Mouse (Mus musculus): ENCODE measurements around the gene B230118H07Rik. TPM values are rescaled to one million over a fixed set of nuclear protein-coding genes. Genes with fewer than 3 reads are reported as not detected.

The B230118H07Rik gene
- total and polyA plus RNA-seq, 3 experiments: 5.0 to 12.6 (median 9.7) TPM

DNA sequence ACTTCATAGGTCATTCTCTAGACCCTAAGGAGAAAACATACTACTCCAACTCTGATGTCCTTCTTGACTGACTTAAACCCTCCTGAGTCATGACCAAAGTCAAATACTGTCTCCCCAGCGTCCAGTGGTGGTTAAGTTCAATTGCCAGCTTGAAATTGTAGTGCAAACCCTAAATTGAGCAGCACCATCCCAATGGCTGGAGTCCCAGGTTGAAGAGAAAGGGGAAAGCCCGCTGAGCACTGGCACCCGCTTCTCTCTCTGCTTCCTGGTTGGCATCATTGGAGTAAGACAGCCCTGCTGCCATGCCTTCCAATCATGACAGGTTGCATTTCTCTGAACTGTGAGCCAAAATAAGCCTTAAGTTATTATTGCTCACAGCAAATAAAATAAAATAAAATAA is 89.9 kb downstream of the B230118H07Rik start:
- dilution Hi-C loops (cut with MboI; ENCODE audit: extremely low pct_ligation_motif_present, extremely low pct_unique_long_range_greater_than_20kb, low sequenced_read_pairs): no loop called here

DNA sequence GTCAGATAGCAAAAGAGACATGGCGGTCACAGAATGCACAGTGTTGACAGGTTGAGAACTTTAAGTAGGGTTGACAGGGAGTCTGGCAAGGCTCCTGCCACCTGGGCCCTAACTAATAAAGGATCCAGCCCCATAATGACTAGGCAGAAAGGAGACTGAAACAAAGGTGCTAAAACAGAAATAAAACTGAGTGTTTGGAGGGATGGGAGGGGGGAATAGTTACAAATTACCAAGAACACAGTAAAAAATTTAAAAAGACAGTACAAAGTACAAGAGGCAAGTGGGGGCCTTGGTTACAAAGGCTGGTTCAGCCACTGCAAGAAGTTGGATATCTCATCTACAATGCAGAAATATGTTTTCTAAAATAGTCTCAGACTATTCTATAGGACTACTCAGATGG is 93.4 kb downstream of the B230118H07Rik start:
- dilution Hi-C loops (cut with MboI; ENCODE audit: extremely low pct_ligation_motif_present, extremely low pct_unique_long_range_greater_than_20kb, low sequenced_read_pairs) (no loop called here), in situ Hi-C loops (cut with MboI; ENCODE audit: low pct_ligation_motif_present, low pct_unique_long_range_greater_than_20kb, low sequenced_read_pairs) (no loop called here)
- TF ChIP-seq NRF1 (IDR thresholded peaks at IDR 0.05; ENCODE audit: low read depth, low read length) (no peak), MAX (IDR thresholded peaks at IDR 0.05; ENCODE audit: low read length) (no peak), ZNF384 (IDR thresholded peaks at IDR 0.05; ENCODE audit: low read depth, low read length) (no peak)
- H3K36me3 ChIP-seq (replicated peaks in 1 of 2; ENCODE audit: control insufficient read depth in 1 of 2, insufficient read depth in 1 of 2, low read length in 1 of 2): no peaks in the 10 kb centered on the region
- DNase-seq (ENCODE audit: extremely low read depth): no peak
- H3K9me3 ChIP-seq (replicated peaks; ENCODE audit: low read length): no peaks in the 10 kb centered on the region
- no peaks in the 10 kb centered on the region for H3K79me2 ChIP-seq (replicated peaks; ENCODE audit: control insufficient read depth, extremely low read depth, insufficient read depth, poor library complexity, severe bottlenecking)
- no peak overlapping the region for H3K27ac ChIP-seq (ENCODE audit: insufficient read depth, low read depth)
- no peak overlapping the region for H3K9ac ChIP-seq (ENCODE audit: insufficient read depth, low read depth)
- H3K27me3 ChIP-seq (replicated peaks): peaks cover 5% of the 10 kb centered on the region
- no peak overlapping the region for H3K4me2 ChIP-seq (ENCODE audit: insufficient read depth, low read depth, poor library complexity, severe bottlenecking)
- no peaks in the 10 kb centered on the region for H3K4me1 ChIP-seq (ENCODE audit: control insufficient read depth in 1 of 2, insufficient read depth in 2 of 2)
- H3K4me3 ChIP-seq (replicated peaks in 1 of 3; ENCODE audit: low read depth in 2 of 3, low read length in 2 of 3, poor library complexity in 1 of 3): no peak overlapping the region

More for the DNA sequence above, 89.9 kb downstream of the B230118H07Rik start:
- no peak overlapping the region for H3K4me3 ChIP-seq (replicated peaks in 1 of 3; ENCODE audit: low read depth in 2 of 3, low read length in 2 of 3, poor library complexity in 1 of 3)
- no peaks in the 10 kb centered on the region for H3K4me1 ChIP-seq (ENCODE audit: control insufficient read depth in 1 of 2, insufficient read depth in 2 of 2)
- H3K27ac ChIP-seq (ENCODE audit: insufficient read depth, low read depth): no peak overlapping the region
- in situ Hi-C loops (cut with MboI; ENCODE audit: low pct_ligation_motif_present, low pct_unique_long_range_greater_than_20kb, low sequenced_read_pairs): no loop called here
- H3K79me2 ChIP-seq (replicated peaks; ENCODE audit: control insufficient read depth, extremely low read depth, insufficient read depth, poor library complexity, severe bottlenecking): no peaks in the 10 kb centered on the region
- no peak overlapping the region for H3K9ac ChIP-seq (ENCODE audit: insufficient read depth, low read depth)
- no peaks in the 10 kb centered on the region for H3K36me3 ChIP-seq (replicated peaks in 1 of 2; ENCODE audit: control insufficient read depth in 1 of 2, insufficient read depth in 1 of 2, low read length in 1 of 2)
- no peak for TF ChIP-seq IRF4 (IDR thresholded peaks at IDR 0.05; ENCODE audit: low read depth, low read length)
- TF ChIP-seq GABPA (IDR thresholded peaks at IDR 0.05; ENCODE audit: insufficient replicate concordance, low read depth, low read length): no peak
- no peak for TF ChIP-seq NELFE (IDR thresholded peaks at IDR 0.05; ENCODE audit: low read depth, low read length)
- TF ChIP-seq ZNF384 (IDR thresholded peaks at IDR 0.05; ENCODE audit: low read depth, low read length): no peak
- TF ChIP-seq USF1 (IDR thresholded peaks at IDR 0.05; ENCODE audit: low read depth, low read length): no peak
- TF ChIP-seq EP300 (IDR thresholded peaks at IDR 0.05; ENCODE audit: low read length): no peak
- no peak for TF ChIP-seq SMC3 (IDR thresholded peaks at IDR 0.05; ENCODE audit: low read depth, low read length)
- no peak for TF ChIP-seq MEF2A (IDR thresholded peaks at IDR 0.05; ENCODE audit: borderline replicate concordance, low read depth, low read length)
- no peak for TF ChIP-seq ELF1 (IDR thresholded peaks at IDR 0.05; ENCODE audit: low read depth, low read length)
- no peak for TF ChIP-seq KAT2A (IDR thresholded peaks at IDR 0.05; ENCODE audit: insufficient replicate concordance, low read length)
- no peak for TF ChIP-seq CTCF (conservative IDR thresholded peaks at IDR 0.05 in 1 of 2, IDR thresholded peaks at IDR 0.05 in 1 of 2; ENCODE audit: low read depth in 2 of 2, low read length in 2 of 2)
- no peak for TF ChIP-seq NRF1 (IDR thresholded peaks at IDR 0.05; ENCODE audit: low read depth, low read length)
- no peak for TF ChIP-seq MXI1 (IDR thresholded peaks at IDR 0.05; ENCODE audit: low read depth, low read length)
- TF ChIP-seq MYC (IDR thresholded peaks at IDR 0.05; ENCODE audit: low read depth, low read length): no peak
- no peaks in the 10 kb centered on the region for H3K9me3 ChIP-seq (replicated peaks; ENCODE audit: low read length)
- H3K27me3 ChIP-seq (replicated peaks): no peaks in the 10 kb centered on the region
- no peak overlapping the region for H3K4me2 ChIP-seq (ENCODE audit: insufficient read depth, low read depth, poor library complexity, severe bottlenecking)
- no peak for DNase-seq (ENCODE audit: extremely low read depth)
